Mouse (Mus musculus): ENCODE measurements around the gene Atp6v0a1. TPM values are rescaled to one million over a fixed set of nuclear protein-coding genes. Genes with fewer than 3 reads are reported as not detected.

Gene Atp6v0a1
- polyA plus RNA-seq, 1 experiment = 15.4 TPM

DNA sequence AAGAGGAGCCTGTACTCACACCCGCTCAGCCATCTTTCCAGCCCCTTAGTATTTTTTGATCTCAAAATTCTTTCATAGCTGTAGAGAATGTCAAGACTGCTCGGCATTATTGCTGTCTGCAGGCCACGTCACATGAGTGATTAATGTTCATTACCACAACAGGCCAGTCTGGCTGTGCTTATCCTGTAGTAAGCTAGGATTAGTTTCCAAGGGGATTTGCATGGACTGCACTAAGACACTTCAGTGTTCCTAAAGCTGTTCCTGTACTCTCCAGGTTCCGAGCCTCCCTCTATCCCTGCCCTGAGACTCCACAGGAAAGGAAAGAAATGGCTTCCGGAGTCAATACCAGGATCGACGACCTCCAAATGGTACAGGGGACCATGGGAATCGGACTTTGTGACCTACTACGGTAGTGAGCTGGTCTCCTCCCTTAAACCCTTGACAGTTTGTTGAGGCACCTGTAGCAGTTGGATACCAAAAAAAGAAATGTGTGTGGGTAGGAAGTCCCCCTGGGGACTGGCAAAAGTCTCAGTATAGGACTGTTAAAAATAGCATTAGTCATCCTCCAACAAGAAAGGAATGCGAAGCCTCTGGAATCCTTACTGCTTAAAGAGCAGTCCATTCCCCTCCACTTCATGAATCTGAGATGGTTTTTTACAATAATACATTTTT lies 21.0 kb downstream of the Atp6v0a1 start:
- TF ChIP-seq GATA1 (IDR thresholded peaks at IDR 0.05; ENCODE audit: low read length) (no peak), TAL1 (IDR thresholded peaks at IDR 0.05; ENCODE audit: low read length) (no peak)

DNA sequence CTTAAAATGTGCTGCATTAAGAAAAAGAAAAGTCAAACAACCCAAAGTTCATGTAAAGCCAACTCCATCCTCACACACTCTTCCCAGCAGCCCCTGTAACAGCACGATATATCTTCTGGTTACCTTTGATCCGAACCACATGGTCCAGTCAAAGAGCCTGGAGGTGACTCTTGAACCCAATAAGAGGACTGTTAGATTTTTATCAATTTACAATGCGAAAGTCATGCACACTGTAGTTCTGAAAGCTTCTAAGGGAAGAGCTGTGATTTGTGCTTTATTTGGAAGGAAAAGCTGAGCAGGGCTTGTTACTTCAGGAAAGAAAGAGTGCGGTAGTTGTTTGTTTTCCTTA lies 21.5 kb downstream of the Atp6v0a1 start:
- H3K4me3 ChIP-seq (replicated peaks) = no peak overlapping the region
- H3K9me3 ChIP-seq (ENCODE audit: control insufficient read depth, low read length) = no peaks in the 10 kb centered on the region
- H3K27me3 ChIP-seq (ENCODE audit: control insufficient read depth) = no peaks in the 10 kb centered on the region
- no peak for TF ChIP-seq GATA1 (IDR thresholded peaks at IDR 0.05; ENCODE audit: low read length)
- no peak for TF ChIP-seq TAL1 (IDR thresholded peaks at IDR 0.05; ENCODE audit: low read length)
- peaks cover 100% of the 10 kb centered on the region for H3K36me3 ChIP-seq (ENCODE audit: control insufficient read depth)
- H3K4me1 ChIP-seq (ENCODE audit: control insufficient read depth) = no peaks in the 10 kb centered on the region

More for the DNA sequence above, 21.0 kb downstream of the Atp6v0a1 start:
- Histone ChIP-seq H3K4me1 (ENCODE audit: control insufficient read depth) (no peaks in the 10 kb centered on the region), H3K27me3 (ENCODE audit: control insufficient read depth) (no peaks in the 10 kb centered on the region), H3K9me3 (ENCODE audit: control insufficient read depth, low read length) (no peaks in the 10 kb centered on the region), H3K36me3 (ENCODE audit: control insufficient read depth) (peaks cover 100% of the 10 kb centered on the region), H3K4me3 (replicated peaks) (no peak overlapping the region)

DNA sequence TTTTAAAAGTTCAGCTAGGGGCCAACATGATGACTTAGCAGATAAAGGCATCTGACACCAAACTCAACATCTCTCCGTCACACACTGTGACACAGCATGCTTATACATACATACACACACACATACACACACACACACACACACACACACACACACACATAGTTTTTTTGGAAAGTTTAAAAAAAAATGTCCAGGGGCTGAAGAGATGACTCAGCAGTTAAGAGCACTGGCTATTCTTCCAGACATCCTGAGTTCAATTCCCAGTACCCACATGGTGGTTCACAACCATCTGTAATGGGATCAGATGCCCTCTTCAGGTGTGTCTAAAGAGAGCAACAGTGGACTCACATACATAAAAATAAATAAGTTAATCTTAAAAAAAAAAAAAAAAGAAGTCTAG lies 22.2 kb downstream of the Atp6v0a1 start:
- no peaks in the 10 kb centered on the region for H3K9me3 ChIP-seq (ENCODE audit: control insufficient read depth, low read length)
- H3K4me1 ChIP-seq (ENCODE audit: control insufficient read depth) = no peaks in the 10 kb centered on the region
- no peak for TF ChIP-seq TAL1 (IDR thresholded peaks at IDR 0.05; ENCODE audit: low read length)
- no peak for TF ChIP-seq GATA1 (IDR thresholded peaks at IDR 0.05; ENCODE audit: low read length)
- no peak overlapping the region for H3K4me3 ChIP-seq (replicated peaks)
- peaks cover 99% of the 10 kb centered on the region for H3K36me3 ChIP-seq (ENCODE audit: control insufficient read depth)
- no peaks in the 10 kb centered on the region for H3K27me3 ChIP-seq (ENCODE audit: control insufficient read depth)

DNA sequence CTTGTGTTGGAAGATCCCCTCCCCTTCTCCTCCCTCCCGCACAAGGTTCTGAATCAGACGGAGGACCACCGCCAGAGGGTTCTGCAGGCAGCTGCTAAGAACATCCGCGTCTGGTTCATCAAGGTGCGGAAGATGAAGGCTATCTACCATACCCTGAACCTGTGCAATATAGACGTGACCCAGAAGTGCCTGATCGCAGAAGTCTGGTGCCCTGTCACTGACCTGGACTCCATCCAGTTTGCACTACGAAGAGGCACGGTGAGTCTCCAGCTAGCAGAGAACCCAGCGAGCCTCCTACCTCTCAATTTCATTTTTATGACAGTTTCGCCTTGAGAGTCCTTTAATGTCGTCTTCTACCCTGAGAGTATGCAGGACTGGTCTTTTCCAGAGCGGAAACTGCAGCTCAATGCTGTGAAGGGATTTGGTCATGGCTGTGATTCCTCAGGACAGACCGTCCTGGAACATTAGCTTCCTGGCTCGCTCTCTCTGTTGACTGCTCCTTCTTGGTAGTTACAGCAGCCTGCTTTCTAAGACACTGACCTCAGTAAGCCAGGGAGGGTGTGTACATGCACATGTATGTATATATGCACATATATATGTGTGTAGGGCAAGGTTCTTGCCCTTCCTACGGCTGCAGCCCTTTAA lies 24.7 kb downstream of the Atp6v0a1 start:
- TF ChIP-seq GATA1 (IDR thresholded peaks at IDR 0.05; ENCODE audit: low read length) = no peak
- TF ChIP-seq TAL1 (IDR thresholded peaks at IDR 0.05; ENCODE audit: low read length) = no peak
- Histone ChIP-seq H3K9me3 (ENCODE audit: control insufficient read depth, low read length) (no peaks in the 10 kb centered on the region), H3K4me3 (replicated peaks) (no peak overlapping the region), H3K4me1 (ENCODE audit: control insufficient read depth) (no peaks in the 10 kb centered on the region), H3K27me3 (ENCODE audit: control insufficient read depth) (no peaks in the 10 kb centered on the region), H3K36me3 (ENCODE audit: control insufficient read depth) (peaks cover 99% of the 10 kb centered on the region)

DNA sequence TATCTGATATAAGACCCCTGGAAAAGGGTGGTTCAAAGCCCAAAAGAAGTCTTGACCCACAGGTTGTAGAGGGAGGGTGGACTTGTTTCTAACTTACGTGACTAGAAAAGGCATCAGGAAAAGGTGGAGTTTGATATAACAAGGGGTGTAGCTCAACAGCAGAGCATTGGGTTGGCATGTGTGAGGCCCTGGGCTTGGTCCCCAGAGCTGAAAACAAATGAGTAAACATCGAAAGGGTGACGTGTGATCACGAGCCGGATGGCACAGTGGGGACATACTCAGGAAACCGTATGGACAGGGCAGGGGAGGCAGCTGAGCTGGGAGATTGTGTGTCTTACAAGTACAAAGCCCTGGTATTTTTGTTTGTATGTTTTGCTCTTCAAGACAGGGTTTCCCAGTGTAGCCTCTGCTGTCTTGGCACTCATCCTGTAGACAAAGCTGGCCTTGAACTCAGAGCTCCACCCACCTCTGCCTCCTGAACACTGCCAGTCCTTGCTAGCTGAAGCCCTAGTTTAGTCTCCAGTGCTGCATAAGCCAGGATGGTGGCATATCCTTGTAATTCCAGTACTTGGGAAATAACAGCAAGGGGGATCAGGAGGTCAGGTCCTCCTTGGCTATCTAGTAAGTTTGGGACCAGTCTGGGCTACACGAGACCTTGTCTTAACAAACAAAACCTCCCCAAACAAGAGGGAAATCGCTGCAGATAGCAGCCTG lies 25.5 kb downstream of the Atp6v0a1 start:
- TF ChIP-seq GATA1 (IDR thresholded peaks at IDR 0.05; ENCODE audit: low read length) = no peak
- TF ChIP-seq TAL1 (IDR thresholded peaks at IDR 0.05; ENCODE audit: low read length) = no peak
- Histone ChIP-seq H3K36me3 (ENCODE audit: control insufficient read depth) (peaks cover 99% of the 10 kb centered on the region), H3K9me3 (ENCODE audit: control insufficient read depth, low read length) (no peaks in the 10 kb centered on the region), H3K4me3 (replicated peaks) (no peak overlapping the region), H3K4me1 (ENCODE audit: control insufficient read depth) (no peaks in the 10 kb centered on the region), H3K27me3 (ENCODE audit: control insufficient read depth) (no peaks in the 10 kb centered on the region)

DNA sequence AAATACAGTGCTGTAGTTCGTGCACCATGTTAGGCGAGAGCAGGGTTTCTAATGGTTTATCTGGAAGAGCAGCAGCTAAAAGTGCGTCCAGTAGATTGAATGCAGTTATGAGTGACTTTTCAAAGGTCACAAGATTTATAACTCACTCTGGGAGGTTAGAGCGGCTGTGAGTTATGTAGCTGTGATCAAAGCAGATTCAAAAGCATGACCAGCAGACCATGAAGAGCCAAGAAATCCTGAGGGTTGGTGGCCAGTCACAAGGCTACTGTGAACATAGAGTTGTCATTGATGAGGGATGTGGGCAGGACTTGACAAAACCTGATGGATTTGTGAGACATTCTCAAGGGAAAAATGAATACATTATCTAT lies 26.1 kb downstream of the Atp6v0a1 start:
- Histone ChIP-seq H3K9me3 (ENCODE audit: control insufficient read depth, low read length) (no peaks in the 10 kb centered on the region), H3K4me1 (ENCODE audit: control insufficient read depth) (no peaks in the 10 kb centered on the region), H3K27me3 (ENCODE audit: control insufficient read depth) (no peaks in the 10 kb centered on the region), H3K4me3 (replicated peaks) (no peak overlapping the region), H3K36me3 (ENCODE audit: control insufficient read depth) (peaks cover 99% of the 10 kb centered on the region)
- no peak for TF ChIP-seq TAL1 (IDR thresholded peaks at IDR 0.05; ENCODE audit: low read length)
- TF ChIP-seq GATA1 (IDR thresholded peaks at IDR 0.05; ENCODE audit: low read length) = no peak

DNA sequence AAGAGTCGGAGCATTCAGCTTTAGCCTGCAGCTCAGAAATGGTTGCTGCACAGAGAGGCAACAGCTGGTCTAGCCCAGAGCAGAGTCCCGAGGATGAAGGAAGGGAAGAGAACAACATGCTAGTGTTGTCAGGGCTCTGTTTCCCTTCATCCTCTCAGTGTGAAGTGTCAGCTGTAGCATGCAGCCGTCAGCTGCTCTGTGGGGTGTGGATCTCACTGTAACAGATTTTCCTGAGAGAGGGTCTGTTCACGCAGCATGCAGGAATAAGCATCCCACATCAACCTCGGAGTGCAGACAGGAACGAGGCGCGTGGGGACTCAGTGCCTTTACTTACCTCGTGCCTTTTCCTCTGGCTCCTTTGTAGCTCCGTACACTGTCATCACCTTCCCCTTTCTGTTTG lies 28.5 kb downstream of the Atp6v0a1 start:
- H3K4me3 ChIP-seq (replicated peaks) = no peak overlapping the region
- peaks cover 99% of the 10 kb centered on the region for H3K36me3 ChIP-seq (ENCODE audit: control insufficient read depth)
- no peaks in the 10 kb centered on the region for H3K27me3 ChIP-seq (ENCODE audit: control insufficient read depth)
- H3K9me3 ChIP-seq (ENCODE audit: control insufficient read depth, low read length) = no peaks in the 10 kb centered on the region
- no peak for TF ChIP-seq GATA1 (IDR thresholded peaks at IDR 0.05; ENCODE audit: low read length)
- TF ChIP-seq TAL1 (IDR thresholded peaks at IDR 0.05; ENCODE audit: low read length) = no peak
- no peaks in the 10 kb centered on the region for H3K4me1 ChIP-seq (ENCODE audit: control insufficient read depth)

DNA sequence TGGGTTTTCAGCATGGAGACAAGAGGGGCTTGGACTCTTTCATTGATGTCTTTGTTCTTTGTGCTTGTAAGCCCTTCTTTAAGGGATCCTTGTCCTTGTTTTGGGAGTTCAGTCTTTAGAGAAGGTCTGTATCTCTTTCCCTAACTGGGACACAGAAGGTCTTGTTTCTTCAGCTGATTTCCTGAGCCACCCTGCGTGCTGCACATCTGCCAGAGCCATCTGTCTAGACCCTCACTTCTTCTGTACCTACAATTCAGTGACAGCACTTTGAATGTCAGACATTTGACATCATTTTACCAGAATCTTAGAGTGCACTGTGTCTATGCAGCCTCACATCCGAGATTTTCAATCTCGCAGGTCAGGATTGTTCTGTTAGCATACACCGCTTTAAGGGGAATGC lies 36.6 kb downstream of the Atp6v0a1 start:
- Histone ChIP-seq H3K9me3 (ENCODE audit: control insufficient read depth, low read length) (no peaks in the 10 kb centered on the region), H3K4me3 (replicated peaks) (no peak overlapping the region), H3K4me1 (ENCODE audit: control insufficient read depth) (no peaks in the 10 kb centered on the region; the same call in 1 of the 2 replicates), H3K36me3 (ENCODE audit: control insufficient read depth) (peaks cover 100% of the 10 kb centered on the region), H3K27me3 (ENCODE audit: control insufficient read depth) (no peaks in the 10 kb centered on the region)
- TF ChIP-seq GATA1 (IDR thresholded peaks at IDR 0.05; ENCODE audit: low read length) = no peak
- no peak for TF ChIP-seq TAL1 (IDR thresholded peaks at IDR 0.05; ENCODE audit: low read length)

DNA sequence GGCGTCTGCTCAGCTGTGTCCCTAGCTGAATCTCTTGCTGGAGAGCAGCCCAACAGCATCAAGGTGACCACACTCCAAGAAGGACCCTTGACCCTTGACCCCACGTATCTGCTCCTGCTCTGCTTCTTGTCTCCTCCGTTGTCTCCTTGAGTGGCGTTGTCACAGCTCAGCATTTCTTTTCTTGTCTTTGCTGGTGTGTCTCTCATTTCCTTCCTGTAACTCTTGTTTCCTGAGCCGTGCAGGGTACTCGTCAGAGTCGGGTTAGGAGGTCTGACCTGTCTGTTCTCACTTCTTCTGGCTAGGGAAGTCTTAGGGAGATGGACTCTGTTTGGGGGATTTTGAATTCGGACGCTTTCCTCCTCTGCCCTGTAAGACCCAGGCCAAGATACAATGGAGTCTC lies 37.2 kb downstream of the Atp6v0a1 start:
- no peaks in the 10 kb centered on the region for H3K27me3 ChIP-seq (ENCODE audit: control insufficient read depth)
- peaks cover 100% of the 10 kb centered on the region for H3K36me3 ChIP-seq (ENCODE audit: control insufficient read depth)
- no peak for TF ChIP-seq TAL1 (IDR thresholded peaks at IDR 0.05; ENCODE audit: low read length)
- no peak for TF ChIP-seq GATA1 (IDR thresholded peaks at IDR 0.05; ENCODE audit: low read length)
- H3K4me3 ChIP-seq (replicated peaks) = no peak overlapping the region
- no peaks in the 10 kb centered on the region for H3K9me3 ChIP-seq (ENCODE audit: control insufficient read depth, low read length)
- no peaks in the 10 kb centered on the region; the same call in 1 of the 2 replicates for H3K4me1 ChIP-seq (ENCODE audit: control insufficient read depth)
